Mouse (Mus musculus) natural killer cell, adult 2 months (primary cell): ENCODE data around the gene Sprr1b.
"Not testable (repeated sequence)": the region's sequence is repeated elsewhere in the genome, so short reads cannot be mapped to it uniquely, and the experiment has no call there.

ENCODE experiments used
- DNase-seq, 2 experiments: peaks; one replicate each; pipeline ENCODE4 v3.0.0; 2022; ENCODE audit warnings: low spot score in 2 of 2

Gene Sprr1b

GRCm38 (mm10) chr3:92438689-92439088 is at the start of gene Sprr1b:
Gene Sprr1b (minus strand): TSS chr3:92438789.
- no peak for DNase-seq

GRCm38 (mm10) chr3:92486307-92486706 is 47.7 kb upstream of the Sprr1b start:
- DNase-seq, result no peak

- DNase-seq, result no peak
Measured at GRCm38 (mm10) chr3:92485863-92486262, 47.3 kb upstream of the Sprr1b start, which contains the start of gene Sprr1a. Gene Sprr1a (minus strand): TSS chr3:92485895.

GRCm38 (mm10) chr3:92481249-92481648 is 42.7 kb upstream of the Sprr1b start:
- not testable (repeated sequence) for DNase-seq

GRCm38 (mm10) chr3:92470111-92470510 is 31.5 kb upstream of the Sprr1b start:
- DNase-seq, result no peak

- DNase-seq, result no peak
Measured at GRCm38 (mm10) chr3:92467424-92467823, 28.8 kb upstream of the Sprr1b start.

- no peak for DNase-seq
Measured at GRCm38 (mm10) chr3:92466576-92466975, 28.0 kb upstream of the Sprr1b start.

- DNase-seq, result no peak
Measured at GRCm38 (mm10) chr3:92458620-92459019, 20.0 kb upstream of the Sprr1b start, which contains the start of gene Sprr3. Gene Sprr3 (minus strand): TSS chr3:92458720.

- no peak for DNase-seq
Measured at GRCm38 (mm10) chr3:92455151-92455550, 16.6 kb upstream of the Sprr1b start.

- no peak for DNase-seq
Measured at GRCm38 (mm10) chr3:92440177-92440576, 1.6 kb upstream of the Sprr1b start.

- DNase-seq, result no peak
Measured at GRCm38 (mm10) chr3:92432282-92432681, 6.3 kb downstream of the Sprr1b start, which contains the start of gene Sprr2k. Gene Sprr2k (plus strand): TSS chr3:92432582.

- no peak for DNase-seq
Measured at GRCm38 (mm10) chr3:92429323-92429722, 9.3 kb downstream of the Sprr1b start, which contains the start of gene Gm9774. Gene Gm9774 (minus strand): TSS chr3:92429423.

GRCm38 (mm10) chr3:92417782-92418181 is 20.8 kb downstream of the Sprr1b start, which contains the start of gene Sprr2j-ps:
Gene Sprr2j-ps (plus strand): TSS chr3:92418082.
- DNase-seq, result no peak

- DNase-seq, result no peak
Measured at GRCm38 (mm10) chr3:92407691-92408090, 30.9 kb downstream of the Sprr1b start, which contains the start of gene Sprr2i. Gene Sprr2i (plus strand): TSS chr3:92407991.

GRCm38 (mm10) chr3:92394301-92394700 is 44.3 kb downstream of the Sprr1b start:
- no peak for DNase-seq
